Mouse (Mus musculus): ENCODE measurements around the gene Focad. TPM values are rescaled to one million over a fixed set of nuclear protein-coding genes. Genes with fewer than 3 reads are reported as not detected.

Focad gene
- polyA plus RNA-seq, 1 experiment from 2014 or later: 4.8 TPM

- no peaks in the 10 kb centered on the region for H3K9me3 ChIP-seq (ENCODE audit: control insufficient read depth)
- WGBS: 86% methylated on average over 3 of the region's 3 CpGs
- no peaks in the 10 kb centered on the region for H3K36me3 ChIP-seq (ENCODE audit: control insufficient read depth, insufficient read depth)
- H3K4me2 ChIP-seq (replicated peaks; ENCODE audit: low read depth): no peak overlapping the region
- no peak for ATAC-seq
- H3K27me3 ChIP-seq (replicated peaks; ENCODE audit: control insufficient read depth, insufficient read depth, low read length): no peaks in the 10 kb centered on the region
- no peak overlapping the region for H3K27ac ChIP-seq (ENCODE audit: low read depth, low read length)
- no peaks in the 10 kb centered on the region for H3K4me1 ChIP-seq (replicated peaks; ENCODE audit: control insufficient read depth, insufficient read depth, low read length)
- H3K9ac ChIP-seq (ENCODE audit: low read depth, low read length): no peak overlapping the region
- H3K4me3 ChIP-seq (ENCODE audit: low read depth, low read length): no peak overlapping the region
- TF ChIP-seq CTCF (IDR thresholded peaks at IDR 0.05; ENCODE audit: low read depth): no peak
Measured at GRCm38 (mm10) chr4:88299551-88299950, 205.1 kb downstream of the Focad start.

DNA sequence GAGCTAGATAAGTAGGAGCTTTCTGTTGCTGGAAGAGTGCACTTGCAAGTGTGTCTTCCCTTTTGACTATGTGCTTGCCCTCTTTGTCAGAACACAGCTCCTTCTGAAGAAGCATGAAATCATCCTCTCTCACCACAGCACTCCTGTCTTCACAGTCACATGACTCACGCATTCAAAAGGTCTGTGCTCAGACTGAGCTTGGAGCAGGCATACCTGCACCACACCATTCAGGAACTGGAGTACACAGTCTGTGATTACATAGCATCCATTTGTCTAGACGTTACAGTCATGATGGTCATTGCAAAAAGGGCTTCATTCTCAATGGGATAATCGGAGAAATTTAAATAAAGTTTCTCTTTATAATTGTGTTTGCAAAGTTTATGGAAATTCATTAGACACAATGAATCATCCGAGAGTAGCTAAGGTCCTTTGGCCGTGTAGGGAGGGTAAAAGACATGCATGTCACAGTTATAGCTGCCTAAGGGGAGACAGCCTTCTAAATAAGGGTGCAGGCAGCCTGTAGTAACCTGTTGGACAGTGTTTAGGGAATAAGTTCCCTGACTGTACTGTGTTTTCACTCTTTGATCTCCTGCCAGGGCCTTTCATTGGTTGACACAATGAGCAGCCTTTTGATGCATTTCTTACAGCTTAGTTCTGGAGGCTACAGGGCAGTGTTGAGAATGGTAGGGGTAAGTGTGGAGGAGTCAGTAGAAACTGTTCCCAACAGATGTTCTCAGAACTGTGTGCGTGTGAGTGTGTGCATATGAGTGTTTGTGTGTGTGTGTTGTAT is 206.6 kb downstream of the Focad start:
- H3K27ac ChIP-seq (ENCODE audit: low read depth, low read length): no peak overlapping the region
- H3K9me3 ChIP-seq (ENCODE audit: control insufficient read depth): no peaks in the 10 kb centered on the region
- ATAC-seq: no peak
- H3K9ac ChIP-seq (ENCODE audit: low read depth, low read length): no peak overlapping the region
- no peaks in the 10 kb centered on the region for H3K27me3 ChIP-seq (replicated peaks; ENCODE audit: control insufficient read depth, insufficient read depth, low read length)
- H3K36me3 ChIP-seq (ENCODE audit: control insufficient read depth, insufficient read depth): no peaks in the 10 kb centered on the region
- H3K4me1 ChIP-seq (replicated peaks; ENCODE audit: control insufficient read depth, insufficient read depth, low read length): no peaks in the 10 kb centered on the region
- H3K4me2 ChIP-seq (replicated peaks; ENCODE audit: low read depth): no peak overlapping the region
- H3K4me3 ChIP-seq (ENCODE audit: low read depth, low read length): no peak overlapping the region
- no peak for TF ChIP-seq CTCF (IDR thresholded peaks at IDR 0.05; ENCODE audit: low read depth)
- WGBS: 79% methylated on average over 6 of the region's 6 CpGs

DNA sequence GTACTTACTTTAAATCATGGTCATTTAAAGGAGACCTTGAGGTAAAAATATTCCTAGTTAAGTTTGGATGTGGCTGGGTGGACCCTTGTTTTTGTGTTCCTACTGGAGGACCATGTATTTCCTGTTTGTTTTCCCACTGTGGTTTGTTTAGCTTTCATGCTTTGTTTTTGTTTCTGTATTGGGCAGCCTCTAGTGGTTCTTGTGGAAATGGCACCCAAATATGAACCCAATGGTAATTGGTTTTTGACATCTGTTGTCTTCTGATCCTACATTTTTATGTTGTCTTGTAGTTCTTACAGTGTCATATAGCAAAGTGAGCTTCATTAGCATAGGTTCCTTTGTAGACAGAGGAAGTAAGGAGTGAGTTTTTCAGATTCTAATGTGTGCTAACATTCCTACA is 207.9 kb downstream of the Focad start:
- peak; percentile 79 for TF ChIP-seq CTCF (IDR thresholded peaks at IDR 0.05; ENCODE audit: low read depth)
- Histone ChIP-seq H3K4me3 (ENCODE audit: low read depth, low read length) (no peak overlapping the region), H3K4me1 (replicated peaks; ENCODE audit: control insufficient read depth, insufficient read depth, low read length) (no peaks in the 10 kb centered on the region), H3K9me3 (ENCODE audit: control insufficient read depth) (no peaks in the 10 kb centered on the region), H3K9ac (ENCODE audit: low read depth, low read length) (no peak overlapping the region), H3K4me2 (replicated peaks; ENCODE audit: low read depth) (no peak overlapping the region), H3K36me3 (ENCODE audit: control insufficient read depth, insufficient read depth) (no peaks in the 10 kb centered on the region), H3K27me3 (replicated peaks; ENCODE audit: control insufficient read depth, insufficient read depth, low read length) (no peaks in the 10 kb centered on the region), H3K27ac (ENCODE audit: low read depth, low read length) (no peak overlapping the region)
- ATAC-seq: no peak

- Histone ChIP-seq H3K4me3 (ENCODE audit: low read depth, low read length) (no peak overlapping the region), H3K36me3 (ENCODE audit: control insufficient read depth, insufficient read depth) (no peaks in the 10 kb centered on the region), H3K9ac (ENCODE audit: low read depth, low read length) (no peak overlapping the region), H3K9me3 (ENCODE audit: control insufficient read depth) (no peaks in the 10 kb centered on the region), H3K27me3 (replicated peaks; ENCODE audit: control insufficient read depth, insufficient read depth, low read length) (no peaks in the 10 kb centered on the region), H3K4me1 (replicated peaks; ENCODE audit: control insufficient read depth, insufficient read depth, low read length) (no peaks in the 10 kb centered on the region), H3K4me2 (replicated peaks; ENCODE audit: low read depth) (no peak overlapping the region), H3K27ac (ENCODE audit: low read depth, low read length) (no peak overlapping the region)
- ATAC-seq: no peak
- 87% methylated on average over 3 of the region's 3 CpGs for WGBS
- no peak for TF ChIP-seq CTCF (IDR thresholded peaks at IDR 0.05; ENCODE audit: low read depth)
Measured at GRCm38 (mm10) chr4:88307691-88308090, 213.3 kb downstream of the Focad start.

DNA sequence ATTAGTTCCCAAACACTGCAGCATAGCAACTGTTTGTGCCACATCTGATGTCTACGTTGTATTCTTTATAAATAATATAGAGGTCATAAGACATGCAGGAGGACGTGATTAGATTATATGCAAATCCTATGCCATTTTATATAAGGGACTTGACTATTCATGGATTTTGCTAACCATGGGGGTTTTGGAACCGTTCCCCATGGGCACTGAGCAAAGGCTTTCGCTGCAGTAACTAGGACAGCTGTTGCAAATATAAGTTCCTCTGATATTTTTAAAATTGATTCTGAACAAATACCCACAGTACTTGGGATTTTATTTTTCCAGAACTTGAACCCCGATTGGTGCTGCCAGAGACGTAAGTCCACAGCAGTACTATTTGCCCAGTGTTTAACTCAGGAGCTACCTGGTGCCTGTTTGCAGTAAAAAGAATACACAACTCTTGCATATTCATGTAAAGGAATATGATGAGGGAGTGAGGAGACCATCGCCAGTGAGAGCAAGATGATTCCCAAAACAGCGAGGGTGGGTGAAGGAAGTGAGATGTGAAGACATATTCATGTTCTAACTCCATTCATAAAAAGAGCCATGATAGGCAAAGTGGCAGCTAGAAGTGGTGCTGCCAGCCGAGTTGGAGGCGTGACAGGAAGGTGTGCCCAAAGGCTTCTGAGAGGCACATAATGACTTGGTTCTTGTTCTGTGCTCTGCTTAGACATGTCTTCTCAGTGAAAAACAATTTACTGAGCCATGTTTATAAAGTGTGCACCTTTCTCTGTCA is 214.1 kb downstream of the Focad start:
- H3K9ac ChIP-seq (ENCODE audit: low read depth, low read length): no peak overlapping the region
- H3K36me3 ChIP-seq (ENCODE audit: control insufficient read depth, insufficient read depth): no peaks in the 10 kb centered on the region
- no peak overlapping the region for H3K27ac ChIP-seq (ENCODE audit: low read depth, low read length)
- H3K4me2 ChIP-seq (replicated peaks; ENCODE audit: low read depth): no peak overlapping the region
- no peaks in the 10 kb centered on the region for H3K9me3 ChIP-seq (ENCODE audit: control insufficient read depth)
- H3K27me3 ChIP-seq (replicated peaks; ENCODE audit: control insufficient read depth, insufficient read depth, low read length): no peaks in the 10 kb centered on the region
- no peaks in the 10 kb centered on the region for H3K4me1 ChIP-seq (replicated peaks; ENCODE audit: control insufficient read depth, insufficient read depth, low read length)
- no peak for ATAC-seq
- 94% methylated on average over 10 of the region's 10 CpGs for WGBS
- no peak for TF ChIP-seq CTCF (IDR thresholded peaks at IDR 0.05; ENCODE audit: low read depth)
- no peak overlapping the region for H3K4me3 ChIP-seq (ENCODE audit: low read depth, low read length)

GRCm38 (mm10) chr4:88309676-88310075 is 215.2 kb downstream of the Focad start:
- Histone ChIP-seq H3K4me3 (ENCODE audit: low read depth, low read length) (no peak overlapping the region), H3K36me3 (ENCODE audit: control insufficient read depth, insufficient read depth) (no peaks in the 10 kb centered on the region), H3K9me3 (ENCODE audit: control insufficient read depth) (no peaks in the 10 kb centered on the region), H3K27ac (ENCODE audit: low read depth, low read length) (no peak overlapping the region), H3K4me1 (replicated peaks; ENCODE audit: control insufficient read depth, insufficient read depth, low read length) (no peaks in the 10 kb centered on the region), H3K9ac (ENCODE audit: low read depth, low read length) (no peak overlapping the region), H3K27me3 (replicated peaks; ENCODE audit: control insufficient read depth, insufficient read depth, low read length) (no peaks in the 10 kb centered on the region), H3K4me2 (replicated peaks; ENCODE audit: low read depth) (no peak overlapping the region)
- peak; percentile 77 for TF ChIP-seq CTCF (IDR thresholded peaks at IDR 0.05; ENCODE audit: low read depth)
- 42% methylated on average over 2 of the region's 2 CpGs for WGBS
- ATAC-seq: no peak

Measured in intestine, postnatal 0 days (tissue).